Mouse (Mus musculus): Measurements from ENCODE around the gene Mafg.

Mafg gene

DNA sequence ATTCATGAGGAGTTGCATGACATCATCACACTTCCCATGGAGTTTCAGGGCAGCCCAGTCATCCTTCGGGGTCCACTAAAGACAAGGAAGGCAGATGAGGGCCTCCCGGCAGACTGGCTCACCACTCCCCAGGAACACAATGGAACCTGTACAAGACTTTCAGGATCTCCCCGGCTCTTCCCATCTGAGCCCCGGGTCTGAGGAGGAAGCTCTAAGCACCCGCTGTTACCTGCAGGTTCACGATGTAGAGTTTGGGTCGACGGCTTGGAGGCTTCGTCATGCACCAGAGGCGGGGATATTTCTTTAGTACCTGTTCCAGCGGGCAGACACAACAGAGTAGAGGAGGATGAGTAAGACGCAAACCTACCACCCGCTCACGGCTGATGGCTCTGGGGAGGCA, 13.2 kb downstream of the Mafg start:
- DNase-seq (ENCODE audit: low spot score), result no peak

GRCm38 (mm10) chr11:120618619-120619535, 14.5 kb downstream of the Mafg start:
- DNase-seq (ENCODE audit: low spot score), result no peak

GRCm38 (mm10) chr11:120617519-120618112, 15.8 kb downstream of the Mafg start, which contains the start of gene Pcyt2:
Gene Pcyt2 (minus strand): TSS chr11:120617936.
- DNase-seq (ENCODE audit: low spot score), result peak; percentile 93

DNA sequence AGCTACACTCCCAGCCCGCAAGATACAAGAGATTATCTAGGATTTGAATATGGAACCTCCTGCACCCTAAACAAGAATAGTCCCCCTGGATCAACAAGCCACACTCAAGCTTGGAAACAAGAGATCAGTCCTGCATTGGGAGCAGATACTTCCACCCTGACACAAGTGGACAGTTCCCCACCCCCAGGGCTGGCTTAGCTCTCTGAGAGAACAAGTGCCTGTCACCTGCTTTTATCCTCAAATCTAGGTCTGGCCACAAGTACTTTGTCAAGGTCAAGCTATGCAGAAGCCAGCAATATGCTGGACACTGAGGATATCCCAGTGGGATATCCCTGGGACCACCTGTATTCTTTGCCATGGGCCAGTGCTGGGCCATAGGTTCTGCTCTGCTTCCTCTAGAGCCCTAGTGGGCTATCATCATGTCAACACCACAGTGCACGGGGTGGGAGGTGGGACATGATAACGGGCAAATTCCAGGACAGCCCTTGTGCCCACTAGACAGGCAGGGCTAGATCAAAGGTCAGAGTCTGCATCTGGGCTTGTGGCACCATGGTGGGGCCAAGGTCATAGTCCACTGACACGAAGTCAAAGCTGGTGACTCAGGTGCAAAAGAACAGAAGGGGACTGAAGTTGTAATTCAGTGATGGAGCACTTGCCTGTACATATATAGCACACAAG, 16.6 kb downstream of the Mafg start:
- DNase-seq (ENCODE audit: low spot score), result no peak

GRCm38 (mm10) chr11:120615606-120616203, 17.7 kb downstream of the Mafg start:
- no peak for DNase-seq (ENCODE audit: low spot score)

DNA sequence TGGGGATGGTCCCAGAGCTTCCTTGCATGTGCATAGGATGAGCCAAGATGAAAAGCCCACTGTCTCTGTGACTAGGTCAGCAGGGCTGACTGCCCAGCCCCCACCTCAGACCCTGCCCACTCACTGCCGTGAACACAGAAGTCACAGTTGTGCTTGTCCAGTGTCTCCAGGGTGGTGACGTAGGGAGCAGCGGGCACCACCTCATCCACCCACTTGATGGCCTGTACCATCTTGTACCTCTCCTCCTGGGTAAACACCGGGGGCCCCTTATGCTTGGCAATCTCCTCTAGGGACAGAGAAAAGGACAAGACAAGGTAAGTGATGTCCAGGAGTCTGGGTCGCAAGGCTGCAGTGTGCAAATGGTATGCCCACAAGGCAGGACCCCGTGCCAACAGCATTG, 18.2 kb downstream of the Mafg start:
- DNase-seq (ENCODE audit: low spot score), result no peak

GRCm38 (mm10) chr11:120613976-120614375, 19.4 kb downstream of the Mafg start:
- DNase-seq (ENCODE audit: low spot score), result no peak

DNA sequence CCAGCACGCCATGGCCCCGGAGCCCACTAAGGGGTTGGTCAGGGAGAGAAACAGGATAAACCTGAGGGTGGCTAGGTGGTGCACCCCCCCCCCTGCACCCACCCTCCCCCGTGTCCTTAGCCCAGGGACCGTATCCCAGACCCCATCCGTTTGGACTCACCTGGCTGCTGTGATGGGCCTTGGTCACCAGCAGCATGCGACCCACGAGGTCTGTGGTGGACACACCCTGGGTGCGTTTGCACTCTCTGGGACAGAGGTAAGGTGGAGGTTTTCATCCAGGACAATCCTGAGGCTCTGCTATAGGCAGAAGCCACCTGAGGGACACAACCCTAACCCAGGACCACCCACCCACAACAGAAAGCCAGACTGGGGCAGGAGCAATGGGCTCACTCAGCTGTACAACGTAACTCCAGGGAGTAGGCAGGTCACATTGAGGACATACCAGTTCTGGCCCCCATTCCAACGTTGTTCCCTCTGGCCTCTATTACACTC, 19.9 kb downstream of the Mafg start:
- DNase-seq (ENCODE audit: low spot score), result no peak

GRCm38 (mm10) chr11:120612763-120613162, 20.6 kb downstream of the Mafg start:
- peak; percentile 68 for DNase-seq (ENCODE audit: low spot score)

GRCm38 (mm10) chr11:120610477-120611046, 22.8 kb downstream of the Mafg start:
- DNase-seq (ENCODE audit: low spot score), result no peak

DNA sequence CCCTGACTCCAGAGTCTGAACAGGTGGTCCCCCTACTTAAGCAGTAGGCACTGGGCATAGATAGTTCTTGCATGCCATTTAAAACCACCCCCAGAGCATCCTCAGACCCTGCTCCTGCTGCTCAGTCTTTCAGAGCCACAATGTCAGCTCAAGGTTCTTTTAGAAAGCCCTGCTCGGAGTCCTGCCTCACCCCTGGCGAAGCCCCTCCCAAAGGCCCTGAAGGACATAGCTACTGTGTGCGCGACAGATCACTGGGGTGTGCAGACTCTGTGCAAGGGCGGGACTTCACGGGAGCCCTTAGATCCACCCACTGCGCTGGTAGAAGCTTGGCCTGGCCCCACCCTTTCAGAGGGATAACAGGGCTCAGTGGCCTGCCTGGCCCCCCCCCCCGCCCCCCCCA, 24.1 kb downstream of the Mafg start:
- no peak for DNase-seq (ENCODE audit: low spot score)

- DNase-seq (ENCODE audit: low spot score), result no peak
Measured at GRCm38 (mm10) chr11:120608241-120609034, 25.0 kb downstream of the Mafg start, which contains the start of gene Npb. Gene Npb (plus strand): TSS chr11:120608477.

- no peak for DNase-seq (ENCODE audit: low spot score)
Measured at GRCm38 (mm10) chr11:120606764-120607163, 26.6 kb downstream of the Mafg start.

DNA sequence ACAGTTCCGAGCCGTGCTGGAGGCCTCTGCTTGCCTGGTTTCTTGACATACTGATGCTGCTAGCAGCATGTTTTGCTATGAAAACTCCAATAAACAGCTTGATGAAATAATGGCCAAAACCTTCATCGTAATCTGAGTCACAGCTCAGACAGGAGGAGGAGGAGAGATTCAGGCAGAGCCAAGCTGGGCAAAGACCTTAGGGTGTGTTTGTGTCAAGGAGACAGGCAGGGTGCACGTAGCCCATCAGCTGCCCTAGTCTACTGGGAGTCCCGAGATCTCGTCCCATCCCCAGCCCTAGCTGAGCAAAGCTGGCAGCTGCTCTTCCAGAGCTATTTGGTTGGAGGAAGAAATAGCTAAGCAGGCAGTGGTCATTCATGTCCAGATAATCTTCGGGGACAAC, 27.7 kb downstream of the Mafg start:
- no peak for DNase-seq (ENCODE audit: low spot score)

GRCm38 (mm10) chr11:120603545-120603944, 29.9 kb downstream of the Mafg start:
- DNase-seq (ENCODE audit: low spot score), result no peak

DNA sequence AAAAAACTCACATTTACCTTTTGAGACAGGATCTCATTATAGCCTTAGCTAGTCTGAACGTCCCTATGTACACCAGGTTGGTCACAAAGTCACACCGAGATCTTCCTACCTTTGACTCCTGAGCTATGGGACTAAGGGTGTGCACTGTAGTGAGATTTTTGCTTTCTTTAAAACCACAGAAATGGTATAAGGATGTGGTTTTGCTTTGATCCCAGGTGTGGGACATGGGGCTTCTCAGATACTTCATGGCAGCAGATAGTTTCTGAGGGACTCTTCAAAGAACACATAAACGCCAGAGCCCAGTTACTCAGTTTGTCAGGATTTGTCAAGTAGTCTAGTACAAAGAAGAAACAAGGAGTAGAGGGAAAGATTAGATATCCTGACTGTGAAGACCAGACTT, 32.7 kb downstream of the Mafg start:
- DNase-seq (ENCODE audit: low spot score), result no peak

DNA sequence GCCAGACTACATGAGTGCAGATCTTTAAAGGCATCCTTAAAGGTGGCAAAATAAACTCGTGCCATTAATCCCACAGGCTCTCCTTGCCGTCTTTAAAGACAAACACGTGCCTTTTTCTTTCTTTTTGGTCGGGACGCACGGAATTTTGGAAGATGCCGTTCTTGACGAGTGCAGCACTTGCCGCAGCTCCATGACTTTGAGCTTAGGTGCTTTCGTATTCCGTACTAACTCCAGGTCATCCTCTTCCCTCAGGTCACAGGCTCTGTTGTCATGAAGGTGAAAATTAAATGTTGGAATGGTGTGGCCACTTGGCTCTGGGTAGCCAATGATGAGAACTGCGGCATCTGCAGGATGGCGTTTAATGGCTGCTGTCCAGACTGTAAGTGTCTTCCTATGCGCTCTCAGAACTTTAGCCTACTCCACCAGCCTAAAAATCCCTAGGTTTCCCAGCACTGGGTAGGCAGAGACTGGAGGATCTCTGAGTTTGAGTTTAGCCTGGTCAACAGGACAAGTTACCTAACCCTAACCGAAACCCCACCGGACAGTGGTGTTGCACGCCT, 34.3 kb downstream of the Mafg start:
- DNase-seq (ENCODE audit: low spot score), result no peak

DNA sequence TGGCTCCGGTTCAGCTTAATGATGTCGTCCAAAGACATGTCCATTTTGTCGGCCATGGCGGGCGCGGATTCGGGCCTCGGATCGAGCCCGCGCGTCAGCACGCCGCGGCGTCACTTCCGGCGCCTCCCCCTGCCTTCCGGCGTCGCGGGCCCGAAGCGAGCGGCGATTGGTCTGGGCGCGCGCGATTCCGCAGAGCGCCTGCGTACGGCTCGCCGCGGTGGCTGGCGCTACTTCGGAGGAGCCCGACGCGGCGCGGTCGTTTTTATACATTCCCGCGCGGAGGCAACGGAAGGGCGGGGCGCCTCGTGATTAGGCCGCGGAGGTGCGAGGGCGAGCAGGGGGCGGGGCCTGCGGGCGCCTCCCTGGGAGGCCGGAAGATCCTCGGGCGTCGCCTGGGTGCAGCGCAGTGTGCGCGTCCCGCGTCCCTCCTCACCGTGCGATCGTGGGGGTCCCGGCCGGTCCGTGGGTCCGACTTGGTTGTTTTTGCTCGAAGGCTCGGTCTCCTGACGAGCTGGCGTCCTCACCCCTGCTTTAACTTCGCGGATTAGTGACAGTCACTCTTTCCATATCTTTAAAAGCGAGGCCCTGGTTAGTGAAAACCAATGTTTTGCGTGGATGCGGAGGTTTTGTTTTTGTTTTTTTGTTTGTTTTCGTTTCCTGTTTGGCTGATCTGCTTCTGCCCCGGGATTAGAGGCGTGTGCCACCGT, 35.0 kb downstream of the Mafg start, which contains the start of the genes Alyref and Anapc11:
Alyref (minus strand) TSS at position 83 of the 707 bp plus-strand sequence.
Anapc11 (plus strand) TSS at position 139 of the 707 bp plus-strand sequence.
- peak; percentile 95 for DNase-seq (ENCODE audit: low spot score)

Measured in lung, postnatal 25 days (tissue).